ENCODE assay signal across 29 mouse cellular contexts in the genomic region with DNA sequence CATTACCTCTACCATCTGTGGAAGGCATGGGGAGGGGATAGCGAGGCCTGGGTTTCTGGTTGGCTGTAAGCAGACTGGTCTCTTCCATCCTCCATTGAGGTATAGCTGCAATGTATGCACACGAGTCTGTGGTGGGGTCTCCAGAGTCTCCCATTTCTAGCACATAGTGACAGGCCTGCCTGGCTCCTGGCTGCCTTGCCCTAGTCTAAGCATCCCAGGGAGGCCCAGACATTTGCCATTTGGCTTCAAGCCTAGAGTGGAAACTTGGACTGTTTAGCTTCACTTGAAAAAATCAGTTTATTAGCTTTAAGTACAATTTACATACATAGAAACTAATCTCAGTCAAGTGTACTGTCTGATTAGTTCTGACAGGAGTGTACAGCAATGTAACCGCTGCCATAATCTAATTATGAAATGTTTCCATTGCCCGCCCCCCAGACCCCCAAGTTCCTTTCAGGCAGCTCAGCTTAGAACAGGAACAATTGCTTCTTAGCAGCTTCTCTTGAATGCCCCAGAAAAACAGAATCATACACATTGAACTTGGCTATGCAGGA. TPM values are rescaled to one million over a fixed set of nuclear protein-coding genes. Genes with fewer than 3 reads are reported as not detected.
DNase-seq lines count a peak whose midpoint lies in the region; ATAC-seq and TF ChIP-seq lines count a peak whose summit lies in the region.
"Had no signal": no experiment of that assay in that cellular context is flagged by ENCODE, and none has a peak within 500 bp of the region (broad histone marks: within the 10 kb centered on the region; RNA-seq: fewer than 3 reads in every experiment).

No protein-coding gene starts in this region.

- no peak for TF ChIP-seq EP300 in lung, postnatal 0 days (IDR thresholded peaks at IDR 0.05)

- DNase-seq in embryonic facial prominence, embryonic 10.5 days (ENCODE audit: low spot score), result no peak
- peak; percentile 9 for DNase-seq in lung, postnatal 0 days (ENCODE audit: low spot score)
- no peak for DNase-seq in lung, postnatal 14 days
- DNase-seq in adipocyte (ENCODE audit: low spot score), result peak; percentile 16
- DNase-seq in frontal cortex, postnatal 25 days (ENCODE audit: low spot score in 2 of 2), result no peak
- DNase-seq in heart, postnatal 25 days (ENCODE audit: low spot score), result no peak
- DNase-seq: adrenal gland, postnatal 14 days; cerebellum, adult 2 months; cerebellum, postnatal 14 days; heart, postnatal 14 days; kidney, adult 18-20 months; kidney, postnatal 25 days; liver; thymus, adult 2 months; thymus, postnatal 36 days had no signal

- no peak for TF ChIP-seq CTCF in lung, postnatal 0 days (IDR thresholded peaks at IDR 0.05)

- H3K27ac ChIP-seq in embryonic facial prominence, embryonic 12.5 days, result peak overlapping the region; percentile 41; the same call in 1 of the 2 replicates
- H3K27ac ChIP-seq in embryonic facial prominence, embryonic 10.5 days (replicated peaks), result no peak overlapping the region
- no peak overlapping the region for H3K27ac ChIP-seq in lung, postnatal 0 days (ENCODE audit: low read length)
- H3K27ac ChIP-seq in embryonic facial prominence, embryonic 15.5 days (replicated peaks), result peak overlapping the region; percentile 74; the same call in 1 of the 2 replicates
- H3K27ac ChIP-seq: heart, embryonic 13.5 days; kidney, embryonic 15.5 days; layer of hippocampus, adult 2 months; left cerebral cortex, adult 2 months; liver, embryonic 14.5 days; macrophage; midbrain, embryonic 13.5 days; neural tube, embryonic 15.5 days had no signal

- no peak overlapping the region for H3K9ac ChIP-seq in embryonic facial prominence, embryonic 12.5 days
- H3K9ac ChIP-seq in lung, postnatal 0 days (replicated peaks; ENCODE audit: low read depth), result no peak overlapping the region
- H3K9ac ChIP-seq in embryonic facial prominence, embryonic 15.5 days, result no peak overlapping the region
- H3K9ac ChIP-seq: heart, embryonic 13.5 days; kidney, embryonic 15.5 days; liver, embryonic 14.5 days; midbrain, embryonic 13.5 days; neural tube, embryonic 15.5 days had no signal

- H3K9me3 ChIP-seq in embryonic facial prominence, embryonic 12.5 days, result no peaks in the 10 kb centered on the region
- H3K9me3 ChIP-seq in embryonic facial prominence, embryonic 10.5 days, result no peaks in the 10 kb centered on the region
- H3K9me3 ChIP-seq in lung, postnatal 0 days (ENCODE audit: low read length), result no peaks in the 10 kb centered on the region
- no peaks in the 10 kb centered on the region for H3K9me3 ChIP-seq in embryonic facial prominence, embryonic 15.5 days (replicated peaks)
- H3K9me3 ChIP-seq: heart, embryonic 13.5 days; kidney, embryonic 15.5 days; midbrain, embryonic 13.5 days; neural tube, embryonic 15.5 days had no signal

- WGBS in embryonic facial prominence, embryonic 12.5 days, result 58% methylated on average over 4 of the region's 4 CpGs
- 78% methylated on average over 4 of the region's 4 CpGs for WGBS in embryonic facial prominence, embryonic 10.5 days
- 59% methylated on average over 4 of the region's 4 CpGs for WGBS in lung, postnatal 0 days
- WGBS in embryonic facial prominence, embryonic 15.5 days, result 41% methylated on average over 4 of the region's 4 CpGs

- peaks cover 6% of the 10 kb centered on the region; the same call in 1 of the 2 replicates for H3K4me1 ChIP-seq in embryonic facial prominence, embryonic 12.5 days
- no peaks in the 10 kb centered on the region for H3K4me1 ChIP-seq in embryonic facial prominence, embryonic 10.5 days
- no peaks in the 10 kb centered on the region for H3K4me1 ChIP-seq in lung, postnatal 0 days (ENCODE audit: insufficient read depth, low read depth, low read length)
- H3K4me1 ChIP-seq in embryonic facial prominence, embryonic 15.5 days, result peaks cover 10% of the 10 kb centered on the region
- H3K4me1 ChIP-seq: kidney, embryonic 15.5 days; midbrain, embryonic 13.5 days; neural tube, embryonic 15.5 days had no signal

- H3K4me2 ChIP-seq in embryonic facial prominence, embryonic 12.5 days (replicated peaks), result no peak overlapping the region
- no peak overlapping the region for H3K4me2 ChIP-seq in lung, postnatal 0 days (replicated peaks; ENCODE audit: low read depth, low read length)
- no peak overlapping the region for H3K4me2 ChIP-seq in embryonic facial prominence, embryonic 15.5 days (replicated peaks)
- H3K4me2 ChIP-seq: heart, embryonic 13.5 days; kidney, embryonic 15.5 days; midbrain, embryonic 13.5 days; neural tube, embryonic 15.5 days had no signal

- 0 out of 2 replicates have a peak, but pooled peaks have one; percentile 56 for ATAC-seq in embryonic facial prominence, embryonic 12.5 days (ENCODE audit: insufficient number of reproducible peaks, insufficient read depth, low FRiP score, low TSS enrichment)
- peak; percentile 43 for ATAC-seq in lung, postnatal 0 days
- peak; percentile 85 for ATAC-seq in embryonic facial prominence, embryonic 15.5 days (ENCODE audit: insufficient number of reproducible peaks, low FRiP score, low TSS enrichment, low read depth)
- ATAC-seq: forebrain, embryonic 16.5 days; hindbrain, embryonic 16.5 days; midbrain, embryonic 13.5 days; Patski had no signal

- intact Hi-C loops in heart, postnatal 25 days (cut with DNase I), result no loop called here

- no peak overlapping the region for H3K4me3 ChIP-seq in embryonic facial prominence, embryonic 12.5 days
- no peak overlapping the region for H3K4me3 ChIP-seq in embryonic facial prominence, embryonic 10.5 days
- H3K4me3 ChIP-seq in lung, postnatal 0 days (ENCODE audit: low read depth, low read length), result no peak overlapping the region
- no peak overlapping the region for H3K4me3 ChIP-seq in embryonic facial prominence, embryonic 15.5 days (replicated peaks)
- H3K4me3 ChIP-seq: erythroblast, embryonic 14.5 days; heart, embryonic 13.5 days; kidney, embryonic 15.5 days; layer of hippocampus, adult 2 months; left cerebral cortex, adult 2 months; midbrain, embryonic 13.5 days; neural tube, embryonic 15.5 days had no signal

- H3K27me3 ChIP-seq in embryonic facial prominence, embryonic 12.5 days, result no peaks in the 10 kb centered on the region
- peaks cover 12% of the 10 kb centered on the region for H3K27me3 ChIP-seq in embryonic facial prominence, embryonic 10.5 days (replicated peaks; ENCODE audit: low read depth, poor library complexity, severe bottlenecking)
- no peaks in the 10 kb centered on the region for H3K27me3 ChIP-seq in lung, postnatal 0 days (replicated peaks; ENCODE audit: insufficient read depth, low read length)
- H3K27me3 ChIP-seq in embryonic facial prominence, embryonic 15.5 days, result 0 out of 2 replicates have a peak, but pooled peaks cover 3% of the 10 kb centered on the region

- H3K36me3 ChIP-seq in embryonic facial prominence, embryonic 12.5 days, result no peaks in the 10 kb centered on the region
- no peaks in the 10 kb centered on the region for H3K36me3 ChIP-seq in embryonic facial prominence, embryonic 10.5 days (replicated peaks)
- no peaks in the 10 kb centered on the region for H3K36me3 ChIP-seq in lung, postnatal 0 days (ENCODE audit: insufficient read depth, low read length)
- H3K36me3 ChIP-seq in embryonic facial prominence, embryonic 15.5 days, result no peaks in the 10 kb centered on the region
- H3K36me3 ChIP-seq: heart, embryonic 13.5 days; kidney, embryonic 15.5 days; midbrain, embryonic 13.5 days; neural tube, embryonic 15.5 days had no signal

RNA-seq across cellular contexts. Expression of a gene that starts 25.5 kb away (rescaled TPM):
- polyA plus RNA-seq in embryonic facial prominence, embryonic 12.5 days (2016; fragmentation: Nextera tagmentation; extraction: Ambion mirVana), result 3.9 and 4.9 TPM in 2 replicates
- polyA plus RNA-seq in embryonic facial prominence, embryonic 10.5 days (2016; fragmentation: Nextera tagmentation; extraction: Ambion mirVana), result 2.2 and 3.0 TPM in 2 replicates
- polyA plus RNA-seq in lung, postnatal 0 days (2015; fragmentation: Nextera tagmentation; extraction: Ambion mirVana), result 0.86 and 0.89 TPM in 2 replicates
- polyA plus RNA-seq in embryonic facial prominence, embryonic 15.5 days (2015; fragmentation: Nextera tagmentation; extraction: Ambion mirVana), result 3.0 and 3.9 TPM in 2 replicates
- 1 to 10 TPM; 2.5 to 4.5 TPM for total RNA-seq in heart, postnatal 25 days (2021)
- polyA plus RNA-seq: erythroblast, embryonic 14.5 days had no signal

Comparison
In these comparisons a context has a peak if more than half of its experiments do, and no peak if none do; other contexts are left out.
1. H3K27ac ChIP-seq: peak in embryonic facial prominence, embryonic 12.5 days (single experiment) and embryonic facial prominence, embryonic 15.5 days (single experiment); none in embryonic facial prominence, embryonic 10.5 days (single experiment) and lung, postnatal 0 days (single experiment).
2. DNase-seq: peak in lung, postnatal 0 days (single experiment) and adipocyte (single experiment); none in embryonic facial prominence, embryonic 10.5 days (single experiment), lung, postnatal 14 days (single experiment), frontal cortex, postnatal 25 days (0 of 2) and heart, postnatal 25 days (single experiment).
3. Peak in every context shown above with its lines, with median percentiles within 50 percentile points of each other: ATAC-seq.